Mouse (Mus musculus): Measurements from ENCODE around the gene Rbl1.
"Not testable (repeated sequence)": the region's sequence is repeated elsewhere in the genome, so short reads cannot be mapped to it uniquely, and the experiment has no call there.

Gene Rbl1

GRCm38 (mm10) chr2:157204366-157205218, at the start of gene Rbl1:
Gene Rbl1, minus strand, starts transcription at chr2:157204534.
- DNase-seq: peak; percentile 86 to 92

GRCm38 (mm10) chr2:157248111-157248510, 43.8 kb upstream of the Rbl1 start:
- DNase-seq: no peak

- no peak for DNase-seq
These were observed 41.3 kb upstream of the Rbl1 start for GRCm38 (mm10) chr2:157245603-157246002.

GRCm38 (mm10) chr2:157245001-157245400, 40.7 kb upstream of the Rbl1 start:
- DNase-seq: no peak

GRCm38 (mm10) chr2:157235946-157236345, 31.6 kb upstream of the Rbl1 start:
- DNase-seq: no peak

- DNase-seq: not testable (repeated sequence)
These were observed 17.6 kb upstream of the Rbl1 start for GRCm38 (mm10) chr2:157221916-157222315.

- no peak for DNase-seq
These were observed 15.8 kb upstream of the Rbl1 start for GRCm38 (mm10) chr2:157220108-157220507.

GRCm38 (mm10) chr2:157211731-157212130, 7.4 kb upstream of the Rbl1 start:
- DNase-seq: no peak

- DNase-seq: peak; percentile 19 to 40
These were observed 622 bp downstream of the Rbl1 start for GRCm38 (mm10) chr2:157203459-157204365.

GRCm38 (mm10) chr2:157203026-157203425, 1.3 kb downstream of the Rbl1 start:
- no peak for DNase-seq

GRCm38 (mm10) chr2:157202361-157202760, 2.0 kb downstream of the Rbl1 start:
- DNase-seq: no peak

GRCm38 (mm10) chr2:157201081-157201830, 3.1 kb downstream of the Rbl1 start:
- no peak for DNase-seq

GRCm38 (mm10) chr2:157198405-157198804, 5.9 kb downstream of the Rbl1 start:
- DNase-seq: not testable (repeated sequence)

GRCm38 (mm10) chr2:157190651-157191050, 13.7 kb downstream of the Rbl1 start:
- no peak for DNase-seq

- DNase-seq: no peak
These were observed 17.1 kb downstream of the Rbl1 start for GRCm38 (mm10) chr2:157187223-157187622.

- DNase-seq: no peak
These were observed 17.8 kb downstream of the Rbl1 start for GRCm38 (mm10) chr2:157186504-157186903.

- DNase-seq: no peak
These were observed 19.2 kb downstream of the Rbl1 start for GRCm38 (mm10) chr2:157185022-157185660.

- no peak for DNase-seq
These were observed 26.2 kb downstream of the Rbl1 start for GRCm38 (mm10) chr2:157178167-157178566.

- no peak for DNase-seq
These were observed 28.1 kb downstream of the Rbl1 start for GRCm38 (mm10) chr2:157176248-157176647.

- no peak for DNase-seq
These were observed 29.9 kb downstream of the Rbl1 start for GRCm38 (mm10) chr2:157174416-157174815.

- DNase-seq: no peak
These were observed 30.8 kb downstream of the Rbl1 start for GRCm38 (mm10) chr2:157173555-157173954.

GRCm38 (mm10) chr2:157172984-157173383, 31.4 kb downstream of the Rbl1 start:
- DNase-seq: no peak

All from cerebellum, adult 18-20 months (tissue).